Mouse (Mus musculus) spleen, adult 2 months (tissue): ENCODE results near the gene Tmem200a.

Experiments
- CTCF ChIP-seq: fragments of 200-500 bp; IDR thresholded peaks from 2 replicates; pipeline ENCODE4 v1.5.1; 2011; ENCODE audit warnings: mild to moderate bottlenecking, inconsistent platforms; ENCODE audit not compliant: insufficient read depth, insufficient read length, insufficient replicate concordance; ENCODE audit errors: extremely low read depth
- POLR2A ChIP-seq: fragments of 200-500 bp; IDR thresholded peaks from 2 replicates; pipeline ENCODE4 v1.6.1; 2011; ENCODE audit warnings: low read depth, low read length, inconsistent platforms

- TF ChIP-seq CTCF (no peak), POLR2A (no peak)
Observed at GRCm38 (mm10) chr10:25908027-25909012, 170.5 kb downstream of the Tmem200a start.
